Mouse (Mus musculus) limb, embryonic 12.5 days (tissue): ENCODE results near the gene AW011738. TPM values are rescaled to one million over a fixed set of nuclear protein-coding genes. Genes with fewer than 3 reads are reported as not detected.
A peak's percentile ranks its signal among the peaks of the same experiment; 100 is the strongest.

Source experiments
- ATAC-seq: fragments of 200-750 bp; cut with Nextera tagmentation; 2 replicates; pipeline ENCODE4 v1.8.0; 2017; ENCODE audit warnings: low read depth, moderate TSS enrichment; ENCODE audit not compliant: insufficient number of reproducible peaks, insufficient read depth, low FRiP score, low TSS enrichment
- H3K27ac ChIP-seq: fragments of 300-500 bp; sonication (generic); 2 replicates; pipeline ENCODE4 v1.5.1; 2016; ENCODE audit warnings: mild to moderate bottlenecking, moderate library complexity
- H3K27me3 ChIP-seq: fragments of 300-500 bp; sonication (generic); 2 replicates; pipeline ENCODE4 v1.6.1; 2016; ENCODE audit warnings: mild to moderate bottlenecking, moderate library complexity
- H3K36me3 ChIP-seq: fragments of 300-500 bp; sonication (generic); 2 replicates; pipeline ENCODE4 v1.6.1; 2016; ENCODE audit warnings: mild to moderate bottlenecking, moderate library complexity
- H3K4me1 ChIP-seq: fragments of 300-500 bp; sonication (generic); replicated peaks from 2 replicates; pipeline ENCODE4 v1.6.1; 2016
- H3K4me2 ChIP-seq: fragments of 300-500 bp; sonication (generic); 2 replicates; pipeline ENCODE4 v1.6.1; 2016; ENCODE audit warnings: mild to moderate bottlenecking, moderate library complexity
- H3K4me3 ChIP-seq: fragments of 300-500 bp; sonication (generic); replicated peaks from 2 replicates; pipeline ENCODE4 v1.5.1; 2016; ENCODE audit warnings: mild to moderate bottlenecking
- H3K9ac ChIP-seq: fragments of 300-500 bp; sonication (generic); replicated peaks from 2 replicates; pipeline ENCODE4 v1.6.1; 2016; ENCODE audit warnings: mild to moderate bottlenecking, moderate library complexity
- H3K9me3 ChIP-seq: fragments of 300-500 bp; sonication (generic); 2 replicates; pipeline ENCODE4 v1.6.1; 2016; ENCODE audit warnings: mild to moderate bottlenecking, moderate library complexity
- WGBS: fragments of 180-500 bp; shearing (Covaris S2); methylation state at CpG from one replicate; pipeline ENCODE4 v1.1.7; 2016; 5-methylcytosine and 5-hydroxymethylcytosine counted together
- polyA plus RNA-seq: library from polyadenylated mRNA; unstranded; fragments of >200 nt; fragmentation: Nextera tagmentation; extraction: Ambion mirVana; gene quantifications from 2 replicates; pipeline ENCODE4 v1.2.1, GENCODE M21; 2016

AW011738 gene
- polyA plus RNA-seq, 1 experiment from 2014 or later = 1.8 TPM

DNA sequence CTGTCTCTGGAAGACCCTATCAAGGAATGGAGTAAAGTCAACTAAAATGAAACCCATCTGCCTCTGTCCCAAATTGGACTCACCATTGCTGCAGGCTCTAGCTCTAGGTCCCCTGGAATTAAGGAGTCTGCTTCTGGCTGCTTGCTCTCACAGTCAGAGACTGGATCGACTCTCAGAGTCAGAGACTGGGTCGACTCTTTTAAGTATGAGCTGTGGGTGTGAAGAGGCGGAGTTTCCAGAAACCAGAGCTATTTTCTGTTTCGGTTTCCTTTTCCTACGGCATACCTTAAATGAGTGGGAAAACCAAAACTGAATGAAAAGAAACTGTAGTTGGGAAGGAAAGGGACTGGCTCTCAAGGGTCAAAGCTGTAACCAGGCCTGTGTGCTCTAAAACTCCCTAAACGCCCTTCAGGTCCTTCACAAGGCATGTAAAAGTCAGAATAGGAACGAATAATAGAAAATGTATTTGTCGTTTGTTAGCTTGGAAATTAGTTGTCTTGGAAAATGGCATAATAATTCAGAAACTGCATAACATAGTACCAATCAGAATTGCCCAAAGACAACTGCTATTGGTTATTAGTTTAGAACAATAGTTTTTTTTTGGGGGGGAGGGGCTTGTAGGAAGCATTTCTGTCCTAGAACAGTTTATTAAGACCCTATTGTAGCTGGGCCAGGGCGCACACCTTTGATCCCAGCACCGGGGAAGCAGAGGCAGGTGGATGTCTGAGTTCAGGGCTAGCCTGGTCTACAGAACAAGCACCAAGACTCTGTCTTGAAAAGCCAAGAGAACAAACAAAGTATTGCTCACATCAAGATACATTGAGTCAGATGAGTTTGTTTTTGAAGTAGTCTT lies 2.3 kb upstream of the AW011738 start, which contains the start of gene Isg15:
TSS of gene Isg15 (minus strand) at position 196 of the 853 bp plus-strand sequence.
- H3K4me2 ChIP-seq = no peak within 1 kb of the TSS
- no peak within 1 kb of the TSS for H3K9ac ChIP-seq
- no peak for ATAC-seq
- H3K36me3 ChIP-seq = no peaks in the 10 kb centered on the region
- no peak within 1 kb of the TSS for H3K27ac ChIP-seq
- peaks cover 39% of the 10 kb centered on the region for H3K27me3 ChIP-seq
- H3K4me1 ChIP-seq = peaks cover 23% of the 10 kb centered on the region
- H3K9me3 ChIP-seq = no peaks in the 10 kb centered on the region
- 52% methylated on average over 10 of the region's 10 CpGs for WGBS
- H3K4me3 ChIP-seq = no peak within 1 kb of the TSS

DNA sequence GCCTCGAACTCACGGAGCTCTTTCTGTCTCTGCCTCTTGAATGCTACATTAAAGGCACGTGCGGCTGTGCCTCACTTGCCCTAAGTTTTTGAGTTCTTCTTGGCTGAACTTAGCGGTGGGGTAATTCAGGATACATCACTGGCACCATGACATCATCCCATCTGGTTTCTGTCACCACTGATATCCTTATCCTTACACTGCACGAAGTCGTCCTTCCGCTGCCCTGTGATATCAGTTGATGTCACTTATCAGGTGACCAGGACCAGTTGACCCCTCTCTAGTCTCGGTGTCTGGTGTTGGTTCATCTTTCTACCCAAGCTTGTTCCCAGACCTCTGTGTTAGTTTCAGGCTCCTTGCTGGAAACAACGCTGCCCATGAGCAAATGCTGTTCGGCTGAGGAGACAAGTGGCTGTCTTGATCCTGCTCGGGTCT lies 626 bp upstream of the AW011738 start:
- Histone ChIP-seq H3K36me3 (no peaks in the 10 kb centered on the region), H3K4me2 (peak overlapping the region; percentile 97), H3K9ac (no peak overlapping the region), H3K4me1 (peaks cover 19% of the 10 kb centered on the region), H3K4me3 (peak overlapping the region; percentile 57), H3K27me3 (peaks cover 43% of the 10 kb centered on the region), H3K9me3 (no peaks in the 10 kb centered on the region), H3K27ac (no peak overlapping the region)
- no peak for ATAC-seq
- 43% methylated on average over 12 of the region's 12 CpGs for WGBS

DNA sequence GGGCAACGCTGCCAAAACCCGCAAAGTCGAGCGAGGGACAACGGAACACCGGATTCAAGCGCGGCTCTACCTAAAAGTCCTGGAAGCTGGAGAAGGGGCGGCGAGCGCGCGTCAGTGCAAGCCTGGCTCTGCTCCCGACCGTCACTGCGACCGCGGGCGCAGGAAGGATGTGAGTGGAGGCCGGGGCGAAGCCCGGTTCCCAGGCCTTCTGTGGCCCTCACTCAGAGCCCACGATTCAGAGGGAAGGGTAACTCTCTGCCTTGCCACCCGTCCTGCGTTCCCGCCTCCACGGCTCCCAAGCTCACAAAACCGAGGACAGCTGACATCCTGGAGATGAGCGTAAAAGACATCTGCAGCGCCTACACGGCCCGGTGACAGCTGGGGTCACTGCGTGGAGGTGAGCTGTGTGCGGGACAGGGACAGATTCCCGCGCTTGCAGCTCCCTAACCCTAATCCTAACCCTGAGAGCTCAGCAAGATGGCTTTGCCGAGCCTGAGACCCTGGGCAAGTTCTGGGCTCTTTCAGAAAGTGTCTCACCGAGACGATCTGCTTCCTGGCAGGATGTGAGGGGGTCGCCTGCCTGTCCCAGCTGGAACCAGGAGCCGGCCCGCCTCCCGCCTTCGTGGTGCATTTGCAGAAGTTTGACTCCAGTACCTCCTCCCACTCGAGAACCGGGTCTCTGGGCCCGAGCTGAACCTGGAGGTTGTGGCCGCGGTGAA lies 468 bp downstream of the AW011738 start:
- Histone ChIP-seq H3K27ac (no peak overlapping the region), H3K27me3 (peaks cover 43% of the 10 kb centered on the region), H3K36me3 (no peaks in the 10 kb centered on the region), H3K9me3 (no peaks in the 10 kb centered on the region), H3K4me1 (peaks cover 19% of the 10 kb centered on the region), H3K4me3 (peak overlapping the region; percentile 57), H3K9ac (peak overlapping the region; percentile 58), H3K4me2 (peak overlapping the region; percentile 97)
- ATAC-seq = no peak
- WGBS = under 1% methylated on average over 49 of the region's 49 CpGs

DNA sequence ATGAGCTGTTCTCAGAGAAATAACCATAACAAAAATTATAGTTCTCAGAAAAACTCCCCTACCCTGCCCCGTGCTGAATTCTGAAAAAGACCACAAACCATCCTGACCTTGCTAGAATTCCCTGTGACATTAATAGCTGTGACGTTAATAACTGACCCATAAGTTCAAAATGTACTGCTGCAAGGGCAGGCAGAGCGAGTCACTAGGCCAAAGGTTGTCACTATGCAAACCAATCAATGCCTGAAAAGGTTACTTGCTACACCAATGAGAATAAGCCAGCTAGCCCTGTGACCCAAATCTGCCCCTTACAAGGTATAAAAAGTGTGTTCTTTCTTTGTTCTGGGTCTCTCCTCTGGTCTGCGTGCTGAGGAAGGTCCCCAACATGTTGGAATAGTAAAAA lies 5.8 kb downstream of the AW011738 start:
- Histone ChIP-seq H3K27me3 (peaks cover 23% of the 10 kb centered on the region), H3K36me3 (no peaks in the 10 kb centered on the region), H3K27ac (no peak overlapping the region), H3K4me2 (no peak overlapping the region), H3K4me1 (peaks cover 7% of the 10 kb centered on the region; the same call in 1 of the 2 replicates), H3K4me3 (no peak overlapping the region), H3K9me3 (no peaks in the 10 kb centered on the region), H3K9ac (no peak overlapping the region)
- WGBS = 95% methylated on average over 4 of the region's 4 CpGs
- ATAC-seq = no peak

DNA sequence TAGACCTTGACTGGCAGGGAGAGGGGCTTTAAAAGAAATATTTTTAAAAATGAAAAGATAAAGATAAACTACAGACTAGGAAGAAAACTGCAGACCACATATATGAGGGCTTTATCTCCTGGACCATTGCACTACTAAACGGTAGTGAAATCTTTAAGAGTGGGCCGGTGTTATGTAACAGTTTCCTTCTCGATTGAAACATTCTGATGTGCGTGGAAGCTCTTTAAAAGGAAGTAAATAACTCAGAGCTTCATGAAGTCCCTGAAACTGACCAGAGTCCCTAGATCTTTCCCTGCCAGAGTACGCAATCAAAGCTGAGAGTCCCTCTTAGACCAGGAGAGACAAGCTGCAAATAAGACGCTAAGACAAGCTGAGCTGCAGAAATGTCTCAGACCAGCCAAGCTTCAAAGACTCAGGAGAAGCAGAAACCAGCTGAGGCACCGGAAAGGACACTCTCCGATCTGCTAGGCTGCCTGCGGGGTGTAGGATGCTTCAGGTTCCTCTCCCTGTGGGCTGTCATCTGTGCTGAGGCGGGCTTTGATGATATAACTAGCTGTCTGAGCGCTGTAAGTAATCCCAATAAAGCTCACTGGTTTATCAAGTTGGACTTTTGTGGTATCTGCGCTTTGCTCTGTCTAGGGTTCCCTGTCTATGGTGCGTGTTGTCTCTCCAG lies 7.0 kb downstream of the AW011738 start:
- Histone ChIP-seq H3K4me3 (no peak overlapping the region), H3K36me3 (no peaks in the 10 kb centered on the region), H3K27me3 (peaks cover 11% of the 10 kb centered on the region), H3K27ac (no peak overlapping the region), H3K4me2 (no peak overlapping the region), H3K9ac (no peak overlapping the region), H3K9me3 (no peaks in the 10 kb centered on the region), H3K4me1 (no peaks in the 10 kb centered on the region)
- ATAC-seq = no peak
- 69% methylated on average over 13 of the region's 13 CpGs for WGBS

DNA sequence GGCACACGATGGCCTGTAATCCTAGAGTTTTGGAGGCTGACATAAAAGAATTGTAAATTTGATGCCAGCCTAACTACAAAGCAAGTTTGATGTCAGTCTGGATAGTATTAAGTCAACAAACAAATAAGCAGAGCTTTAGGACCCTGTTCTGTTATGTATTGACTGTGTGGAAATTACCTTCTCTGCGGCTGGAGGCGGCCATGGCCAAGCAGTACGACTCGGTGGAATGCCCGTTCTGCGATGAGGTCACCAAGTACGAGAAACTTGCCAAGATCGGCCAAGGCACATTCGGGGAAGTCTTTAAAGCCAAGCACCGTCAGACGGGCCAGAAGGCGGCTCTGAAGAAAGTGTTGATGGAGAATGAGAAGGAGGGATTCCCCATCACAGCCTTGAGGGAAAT lies 10.0 kb downstream of the AW011738 start:
- 90% methylated on average over 13 of the region's 13 CpGs for WGBS
- no peak overlapping the region for H3K27ac ChIP-seq
- no peak for ATAC-seq

DNA sequence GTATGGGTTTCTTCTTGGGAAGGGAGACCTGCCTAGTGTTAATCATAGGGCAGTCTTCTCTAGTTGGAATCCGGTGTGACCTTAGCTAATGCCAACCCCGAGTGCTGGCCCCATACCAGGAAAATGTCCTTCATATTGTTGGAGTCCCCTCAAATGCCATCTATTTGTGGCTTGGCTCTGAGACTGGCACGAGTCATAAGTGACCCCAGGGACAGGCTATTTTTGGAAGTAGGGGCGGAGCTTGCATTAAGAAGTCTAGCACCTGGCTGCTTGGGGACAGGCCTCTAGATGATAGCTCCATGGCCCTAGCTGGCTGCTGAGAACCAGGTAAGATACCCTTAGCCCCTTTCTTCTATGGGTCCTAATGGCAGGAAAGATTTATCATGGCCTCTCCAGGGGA lies 12.5 kb downstream of the AW011738 start, which contains the start of gene Perm1:
TSS of gene Perm1 (plus strand) at position 220 of the 400 bp plus-strand sequence.
- no peak within 1 kb of the TSS for H3K27ac ChIP-seq
- ATAC-seq = no peak
- H3K36me3 ChIP-seq = no peaks in the 10 kb centered on the region
- H3K9me3 ChIP-seq = no peaks in the 10 kb centered on the region
- H3K4me2 ChIP-seq = no peak within 1 kb of the TSS
- H3K4me3 ChIP-seq = no peak within 1 kb of the TSS
- H3K27me3 ChIP-seq = no peaks in the 10 kb centered on the region
- WGBS = 77% methylated on average over 4 of the region's 4 CpGs
- no peaks in the 10 kb centered on the region for H3K4me1 ChIP-seq
- H3K9ac ChIP-seq = no peak within 1 kb of the TSS

More for the DNA sequence above, 10.0 kb downstream of the AW011738 start:
- Histone ChIP-seq H3K4me2 (no peak overlapping the region), H3K4me1 (no peaks in the 10 kb centered on the region), H3K9ac (no peak overlapping the region), H3K9me3 (no peaks in the 10 kb centered on the region), H3K4me3 (no peak overlapping the region), H3K27me3 (no peaks in the 10 kb centered on the region), H3K36me3 (no peaks in the 10 kb centered on the region)

DNA sequence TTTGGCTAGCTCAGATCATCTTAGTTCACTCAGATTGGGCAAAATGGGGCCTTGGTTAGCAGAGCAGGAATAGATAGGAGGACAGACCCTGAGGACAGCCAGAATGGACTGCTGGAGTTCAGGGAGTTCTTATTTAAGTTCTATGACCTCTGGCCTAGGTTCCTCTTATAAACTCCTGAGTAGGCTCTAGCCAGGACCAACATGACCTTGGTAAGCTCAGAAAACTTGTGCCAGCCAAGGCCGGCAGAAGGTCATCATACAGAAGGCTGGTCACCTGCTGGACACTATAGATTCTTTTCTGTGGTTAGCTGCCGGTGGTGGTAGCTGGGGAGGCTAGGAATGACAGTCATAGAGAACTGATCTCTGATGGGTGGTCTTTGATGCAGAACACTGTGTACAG lies 13.1 kb downstream of the AW011738 start:
- H3K27ac ChIP-seq = no peak overlapping the region
- H3K4me3 ChIP-seq = no peak overlapping the region
- H3K9ac ChIP-seq = no peak overlapping the region
- no peaks in the 10 kb centered on the region for H3K9me3 ChIP-seq
- 94% methylated on average over 2 of the region's 2 CpGs for WGBS
- no peaks in the 10 kb centered on the region for H3K27me3 ChIP-seq
- H3K4me2 ChIP-seq = no peak overlapping the region
- ATAC-seq = no peak
- H3K36me3 ChIP-seq = no peaks in the 10 kb centered on the region
- no peaks in the 10 kb centered on the region for H3K4me1 ChIP-seq

DNA sequence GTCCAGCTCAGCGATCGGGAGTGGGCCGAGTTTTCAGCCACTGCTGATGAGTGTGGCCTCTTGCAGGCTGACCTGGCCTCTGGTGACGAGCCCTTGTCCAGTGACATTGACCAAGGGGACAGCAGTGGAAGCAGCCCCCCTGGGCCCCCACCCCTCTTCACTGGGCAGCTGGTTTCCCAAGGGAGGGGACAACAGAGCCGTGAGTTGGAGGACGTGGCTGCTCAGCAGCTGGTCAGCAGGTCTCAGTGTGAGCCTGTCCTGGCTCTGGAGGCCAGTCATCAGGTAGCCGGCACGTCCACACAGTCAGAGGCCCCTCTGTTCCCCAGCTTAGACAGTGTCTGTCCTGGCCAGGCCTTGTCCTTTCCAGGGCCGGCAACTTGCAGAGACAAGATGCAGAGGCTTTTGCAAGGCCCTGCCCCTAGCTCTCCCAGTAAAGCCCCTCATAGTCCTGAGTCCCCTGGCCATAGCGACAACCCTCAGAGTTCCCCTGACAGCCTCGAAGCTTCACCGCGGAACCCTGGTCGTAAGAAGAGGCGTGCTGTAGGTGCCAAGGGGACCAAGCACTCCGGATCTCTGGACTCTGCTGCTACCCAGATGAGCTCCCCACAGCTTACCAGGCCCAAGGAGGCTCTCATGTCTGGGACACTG lies 14.0 kb downstream of the AW011738 start:
- WGBS = 78% methylated on average over 16 of the region's 16 CpGs
- Histone ChIP-seq H3K4me1 (no peaks in the 10 kb centered on the region), H3K36me3 (0 out of 2 replicates have a peak, but pooled peaks cover 4% of the 10 kb centered on the region), H3K4me2 (no peak overlapping the region), H3K9me3 (no peaks in the 10 kb centered on the region), H3K9ac (no peak overlapping the region; the same call in 1 of the 2 replicates), H3K4me3 (no peak overlapping the region), H3K27me3 (no peaks in the 10 kb centered on the region), H3K27ac (no peak overlapping the region)
- no peak for ATAC-seq

DNA sequence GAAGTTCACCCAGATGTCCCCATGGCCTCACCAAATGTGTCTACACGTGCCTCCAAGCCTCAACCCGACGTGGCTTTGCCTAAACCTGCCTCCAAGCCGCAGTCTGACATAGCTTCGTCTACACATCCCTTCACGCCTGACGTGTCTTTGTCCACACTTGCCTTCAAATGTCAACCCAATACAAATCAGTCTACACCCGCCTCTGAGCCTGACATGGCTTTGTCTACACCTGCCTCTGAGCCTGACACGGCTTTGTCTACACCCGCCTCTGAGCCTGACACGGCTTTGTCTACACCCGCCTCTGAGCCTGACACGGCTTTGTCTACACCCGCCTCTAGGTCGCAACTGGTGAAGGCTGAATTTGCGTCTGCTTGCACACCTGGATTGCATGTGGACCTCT lies 14.7 kb downstream of the AW011738 start:
- no peak for ATAC-seq
- Histone ChIP-seq H3K27ac (no peak overlapping the region), H3K9me3 (no peaks in the 10 kb centered on the region), H3K4me3 (no peak overlapping the region), H3K4me2 (no peak overlapping the region), H3K4me1 (no peaks in the 10 kb centered on the region), H3K36me3 (0 out of 2 replicates have a peak, but pooled peaks cover 4% of the 10 kb centered on the region), H3K9ac (no peak overlapping the region), H3K27me3 (no peaks in the 10 kb centered on the region)
- 75% methylated on average over 16 of the region's 16 CpGs for WGBS
